Mouse (Mus musculus) frontal cortex, adult 2 months (tissue): ENCODE results near the gene Auh. TPM values are rescaled to one million over a fixed set of nuclear protein-coding genes. Genes with fewer than 3 reads are reported as not detected.

Source experiments
- DNase-seq, 2 experiments: peaks; one replicate each; pipeline ENCODE4 v3.0.0; 2022; ENCODE audit warnings: low spot score in 1 of 2; ENCODE audit errors: extremely low spot score in 1 of 2
- polyA plus RNA-seq: library from polyadenylated mRNA; depleted of rRNA; stranded (reverse); fragments of >200 nt; gene quantifications from 2 replicates; pipeline ENCODE4 v1.2.3, GENCODE M21; 2012

The Auh gene
- polyA plus RNA-seq, 1 experiment, result 100 TPM

GRCm38 (mm10) chr13:52880386-52880785, 49.1 kb downstream of the Auh start:
- no peak for DNase-seq

GRCm38 (mm10) chr13:52879918-52880317, 49.6 kb downstream of the Auh start:
- no peak for DNase-seq

- DNase-seq, result peak in 1 of 2 experiments; percentile 59
Measured at GRCm38 (mm10) chr13:52879291-52879690, 50.2 kb downstream of the Auh start.

GRCm38 (mm10) chr13:52878823-52879222, 50.7 kb downstream of the Auh start:
- DNase-seq, result no peak

GRCm38 (mm10) chr13:52875541-52876325, 53.7 kb downstream of the Auh start:
- peak in 1 of 2 experiments; percentile 70 for DNase-seq

GRCm38 (mm10) chr13:52875089-52875488, 54.4 kb downstream of the Auh start:
- DNase-seq, result no peak

- DNase-seq, result no peak
Measured at GRCm38 (mm10) chr13:52874338-52874737, 55.1 kb downstream of the Auh start.

GRCm38 (mm10) chr13:52873923-52874322, 55.6 kb downstream of the Auh start:
- no peak for DNase-seq

GRCm38 (mm10) chr13:52866005-52866792, 63.3 kb downstream of the Auh start:
- DNase-seq, result peak in 1 of 2 experiments; percentile 58

GRCm38 (mm10) chr13:52863436-52863835, 66.0 kb downstream of the Auh start:
- DNase-seq, result peak in 1 of 2 experiments; percentile 45

GRCm38 (mm10) chr13:52860006-52860685, 69.3 kb downstream of the Auh start:
- no peak for DNase-seq

- peak in 1 of 2 experiments; percentile 41 for DNase-seq
Measured at GRCm38 (mm10) chr13:52859065-52859820, 70.2 kb downstream of the Auh start.

- no peak for DNase-seq
Measured at GRCm38 (mm10) chr13:52858373-52858772, 71.1 kb downstream of the Auh start.

GRCm38 (mm10) chr13:52857781-52858180, 71.7 kb downstream of the Auh start:
- DNase-seq, result no peak

- DNase-seq, result no peak
Measured at GRCm38 (mm10) chr13:52853536-52853935, 75.9 kb downstream of the Auh start.

- no peak for DNase-seq
Measured at GRCm38 (mm10) chr13:52851886-52852285, 77.6 kb downstream of the Auh start.

- DNase-seq, result no peak
Measured at GRCm38 (mm10) chr13:52850024-52850723, 79.3 kb downstream of the Auh start.

GRCm38 (mm10) chr13:52849394-52849801, 80.1 kb downstream of the Auh start:
- no peak for DNase-seq

- DNase-seq, result no peak
Measured at GRCm38 (mm10) chr13:52847481-52847880, 82.0 kb downstream of the Auh start.

- no peak for DNase-seq
Measured at GRCm38 (mm10) chr13:52847071-52847470, 82.4 kb downstream of the Auh start.
